Mouse (Mus musculus) thymus, postnatal 25 days (tissue): ENCODE measurements around the gene Prdm16.

Experiments
- DNase-seq: peaks from one replicate; pipeline ENCODE4 v3.0.0; 2022

Gene Prdm16

GRCm38 (mm10) chr4:154414885-154415284 is 221.8 kb downstream of the Prdm16 start:
- DNase-seq, result no peak

GRCm38 (mm10) chr4:154410559-154410958 is 226.1 kb downstream of the Prdm16 start:
- DNase-seq, result no peak

GRCm38 (mm10) chr4:154409841-154410240 is 226.8 kb downstream of the Prdm16 start:
- DNase-seq, result no peak

- no peak for DNase-seq
Measured at GRCm38 (mm10) chr4:154409237-154409721, 227.4 kb downstream of the Prdm16 start.

- no peak for DNase-seq
Measured at GRCm38 (mm10) chr4:154402948-154403347, 233.7 kb downstream of the Prdm16 start.

GRCm38 (mm10) chr4:154401982-154402932 is 234.4 kb downstream of the Prdm16 start:
- no peak for DNase-seq

GRCm38 (mm10) chr4:154401379-154401778 is 235.3 kb downstream of the Prdm16 start:
- no peak for DNase-seq

GRCm38 (mm10) chr4:154400256-154401171 is 236.2 kb downstream of the Prdm16 start:
- no peak for DNase-seq

- DNase-seq, result no peak
Measured at GRCm38 (mm10) chr4:154399634-154400033, 237.0 kb downstream of the Prdm16 start.

- no peak for DNase-seq
Measured at GRCm38 (mm10) chr4:154396652-154397301, 239.9 kb downstream of the Prdm16 start.

GRCm38 (mm10) chr4:154394123-154394722 is 242.4 kb downstream of the Prdm16 start:
- DNase-seq, result no peak

- no peak for DNase-seq
Measured at GRCm38 (mm10) chr4:154393196-154394122, 243.2 kb downstream of the Prdm16 start.

GRCm38 (mm10) chr4:154392641-154393040 is 244.0 kb downstream of the Prdm16 start:
- no peak for DNase-seq

GRCm38 (mm10) chr4:154390333-154391080 is 246.2 kb downstream of the Prdm16 start:
- no peak for DNase-seq

- no peak for DNase-seq
Measured at GRCm38 (mm10) chr4:154389641-154390040, 247.0 kb downstream of the Prdm16 start.

- DNase-seq, result no peak
Measured at GRCm38 (mm10) chr4:154386810-154387209, 249.9 kb downstream of the Prdm16 start.

- no peak for DNase-seq
Measured at GRCm38 (mm10) chr4:154385918-154386317, 250.8 kb downstream of the Prdm16 start.

GRCm38 (mm10) chr4:154385208-154385607 is 251.5 kb downstream of the Prdm16 start:
- DNase-seq, result no peak

- no peak for DNase-seq
Measured at GRCm38 (mm10) chr4:154378876-154379275, 257.8 kb downstream of the Prdm16 start.

GRCm38 (mm10) chr4:154375939-154376625 is 260.6 kb downstream of the Prdm16 start:
- peak; percentile 29 for DNase-seq
